Mouse (Mus musculus) brain, embryonic 14.5 days (tissue): ENCODE measurements around the gene Tmem243.

Source experiments
- CTCF ChIP-seq: fragments of 200-500 bp; IDR thresholded peaks from 2 replicates; pipeline ENCODE4 v1.5.1; 2012; ENCODE audit warnings: inconsistent platforms, mild to moderate bottlenecking, moderate library complexity, borderline replicate concordance; ENCODE audit not compliant: insufficient read depth, insufficient read length; ENCODE audit errors: extremely low read depth
- POLR2A ChIP-seq: fragments of 200-500 bp; IDR thresholded peaks from 2 replicates; pipeline ENCODE4 v1.6.1; 2012; ENCODE audit warnings: mild to moderate bottlenecking, inconsistent platforms, borderline replicate concordance; ENCODE audit not compliant: poor library complexity, insufficient read depth, insufficient read length, severe bottlenecking; ENCODE audit errors: extremely low read depth

- TF ChIP-seq CTCF: no peak
- no peak for TF ChIP-seq POLR2A
Observed at GRCm38 (mm10) chr5:9111285-9111684, 10.8 kb downstream of the Tmem243 start.
